Mouse (Mus musculus) ES-E14 (cell line): ENCODE data around the gene Zfp646.
"Not testable (repeated sequence)": the region's sequence is repeated elsewhere in the genome, so short reads cannot be mapped to it uniquely, and the experiment has no call there.

Source experiments
- CHD2 ChIP-seq: IDR thresholded peaks from 2 replicates; pipeline ENCODE4 v1.6.1; 2014; ENCODE audit warnings: mild to moderate bottlenecking, low read depth, low read length, inconsistent platforms
- HCFC1 ChIP-seq: IDR thresholded peaks from 2 replicates; pipeline ENCODE4 v1.6.1; 2012; ENCODE audit warnings: low read length, inconsistent platforms, borderline replicate concordance; ENCODE audit not compliant: insufficient read depth

DNA sequence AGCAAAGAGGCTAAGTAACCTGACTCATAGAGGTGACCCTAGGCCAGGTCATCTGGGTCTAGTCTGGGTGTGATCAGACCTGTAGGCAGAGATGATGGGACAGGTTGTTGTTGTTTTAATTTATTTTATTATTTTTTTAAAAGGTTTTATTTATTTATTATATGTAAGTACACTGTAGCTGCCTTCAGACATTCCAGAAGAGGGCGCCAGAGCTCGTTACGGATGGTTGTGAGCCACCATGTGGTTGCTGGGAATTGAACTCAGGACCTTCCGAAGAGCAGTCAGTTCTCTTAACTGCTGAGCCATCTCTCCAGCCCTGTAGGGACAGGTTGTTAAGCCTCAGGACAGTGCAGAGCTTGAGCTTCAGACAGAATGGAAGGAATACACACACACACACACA is 38.1 kb upstream of the Zfp646 start:
- not testable (repeated sequence) for TF ChIP-seq HCFC1, CHD2
